Mouse (Mus musculus) kidney, postnatal 14 days (tissue): ENCODE measurements at regions not wholly inside any gene's neighbourhood (a gene's known extent, or its start where the extent isn't known, plus 50 kb on each side); places are given as distances from the start of the nearest gene placed in this dataset.

Experiments used
- DNase-seq: peaks from one replicate; pipeline ENCODE4 v3.0.0; 2022; ENCODE audit warnings: mixed read lengths

DNA sequence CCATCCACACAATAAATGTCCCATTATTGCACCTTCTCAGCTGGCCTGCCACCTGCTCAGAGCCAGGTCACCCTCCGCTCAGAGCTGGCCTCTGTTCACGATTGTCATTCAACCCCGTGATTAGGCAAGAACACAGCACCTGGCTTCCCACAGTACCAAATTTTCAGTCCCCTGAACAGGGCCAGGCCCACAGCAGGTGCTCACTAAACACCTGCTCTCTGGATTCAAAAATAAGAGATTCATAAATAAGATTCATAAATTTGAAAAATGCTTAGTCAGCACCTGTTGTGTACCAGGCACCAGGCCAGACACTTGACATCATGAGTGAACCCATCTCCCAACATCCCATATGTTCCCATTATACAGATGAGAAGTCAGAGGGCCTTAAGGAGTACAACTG is 272.2 kb downstream of the Matn1 start:
- no peak for DNase-seq

DNA sequence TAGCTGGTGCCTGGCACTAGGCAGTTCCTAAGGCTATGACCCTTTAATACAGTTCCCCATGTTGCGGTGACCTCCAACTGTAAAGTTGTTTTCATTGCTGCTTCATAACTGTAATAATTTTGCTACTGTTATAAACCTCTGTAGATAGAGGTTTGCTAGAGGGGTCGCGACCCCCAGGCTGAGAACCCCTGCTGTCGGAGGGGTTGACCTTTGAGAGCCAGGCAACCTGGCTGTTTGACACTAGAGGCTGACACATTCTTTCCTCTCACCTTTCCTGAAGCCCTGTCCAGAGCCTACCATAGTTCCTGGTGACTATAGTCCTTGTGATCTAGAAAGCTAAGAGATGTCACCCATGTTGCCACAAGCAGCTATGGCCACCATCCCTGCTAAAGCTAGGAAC is 272.9 kb downstream of the Matn1 start:
- no peak for DNase-seq

DNA sequence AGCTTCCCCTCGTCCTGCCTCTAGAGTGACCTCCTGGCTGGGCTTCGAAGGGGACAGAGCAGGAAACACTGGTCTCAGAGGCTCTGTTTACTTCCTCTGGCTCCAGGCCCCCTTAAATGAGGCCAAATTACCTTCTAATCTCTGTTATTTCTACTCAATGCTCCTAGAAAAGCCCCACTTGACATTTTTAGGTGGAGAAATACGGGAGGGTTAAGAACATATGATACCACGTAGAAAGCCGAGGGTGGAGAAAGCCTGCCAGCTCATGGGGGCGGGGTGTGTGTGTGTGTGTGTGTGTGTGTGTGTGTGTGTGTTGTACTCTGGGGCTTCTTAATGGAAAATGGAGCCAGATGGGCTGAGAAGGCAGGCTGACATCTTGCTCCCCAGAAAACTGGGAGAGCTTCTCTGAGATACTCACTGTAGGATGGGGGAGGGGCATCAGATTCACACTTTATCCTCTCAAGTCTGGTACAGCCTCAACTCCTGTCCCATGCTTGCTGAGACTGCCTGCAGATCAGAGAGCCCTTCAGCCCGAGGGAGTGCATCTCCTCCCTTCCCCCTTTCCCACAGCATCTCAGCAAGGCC is 273.5 kb downstream of the Matn1 start:
- no peak for DNase-seq

DNA sequence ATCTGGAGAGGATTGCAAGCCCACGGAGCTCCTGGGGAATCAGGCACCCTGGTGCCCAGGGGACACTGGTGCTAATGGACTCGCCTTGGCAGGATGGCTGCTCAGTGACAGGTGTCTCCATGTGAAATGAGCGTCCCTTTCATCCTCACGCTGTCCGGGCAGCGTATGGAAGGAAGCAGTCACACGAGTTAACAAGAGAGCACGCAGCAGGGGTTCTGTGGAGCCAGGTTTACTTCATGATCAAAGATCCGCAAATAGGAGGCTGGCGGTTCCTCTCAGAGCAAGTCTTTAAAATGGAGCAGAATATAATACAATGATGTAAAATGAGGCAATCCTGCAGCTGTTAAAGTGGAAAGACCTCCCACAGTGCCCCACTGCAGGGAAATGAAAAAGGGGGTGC is 276.8 kb downstream of the Matn1 start:
- no peak for DNase-seq

DNA sequence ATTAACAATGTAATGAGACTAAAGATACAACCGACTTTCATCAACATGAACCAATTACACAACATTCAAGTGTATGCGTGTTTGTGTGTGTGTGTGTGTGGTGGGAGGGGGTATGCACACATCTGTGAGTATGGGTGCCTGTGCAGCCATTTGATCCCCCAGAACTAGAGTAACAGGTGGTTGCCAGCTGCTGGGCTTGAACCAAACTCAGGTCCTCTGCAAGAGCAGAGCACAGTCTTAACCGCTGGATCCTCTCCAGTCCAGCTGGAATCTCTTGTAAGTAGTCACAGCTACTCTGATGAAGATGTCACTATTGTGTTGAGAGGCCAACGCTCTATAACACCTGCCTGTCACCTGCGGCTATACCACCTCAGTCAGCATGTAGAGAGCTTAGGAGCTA is 286.2 kb downstream of the Matn1 start:
- DNase-seq, result no peak

DNA sequence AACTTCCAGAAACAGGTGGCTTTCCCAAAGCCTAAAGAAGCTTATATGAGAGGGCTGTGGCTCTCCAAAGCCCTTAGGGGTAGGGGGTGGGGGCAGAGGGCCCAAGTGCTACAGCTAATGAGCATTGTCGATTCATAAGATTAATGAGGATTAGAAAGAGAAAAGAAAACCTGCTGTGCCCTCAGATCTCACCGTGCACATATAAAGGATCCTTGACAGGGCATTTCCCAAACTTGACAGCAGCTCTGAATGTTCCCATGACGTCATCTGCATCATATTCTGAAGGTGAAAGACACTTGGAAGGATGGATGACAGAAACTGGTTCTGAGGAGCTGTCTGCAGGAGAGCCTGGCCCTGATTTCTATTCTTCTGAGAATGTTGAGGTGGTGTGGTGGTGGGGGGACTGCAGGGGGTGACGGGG is 292.4 kb downstream of the Matn1 start:
- DNase-seq, result no peak

DNA sequence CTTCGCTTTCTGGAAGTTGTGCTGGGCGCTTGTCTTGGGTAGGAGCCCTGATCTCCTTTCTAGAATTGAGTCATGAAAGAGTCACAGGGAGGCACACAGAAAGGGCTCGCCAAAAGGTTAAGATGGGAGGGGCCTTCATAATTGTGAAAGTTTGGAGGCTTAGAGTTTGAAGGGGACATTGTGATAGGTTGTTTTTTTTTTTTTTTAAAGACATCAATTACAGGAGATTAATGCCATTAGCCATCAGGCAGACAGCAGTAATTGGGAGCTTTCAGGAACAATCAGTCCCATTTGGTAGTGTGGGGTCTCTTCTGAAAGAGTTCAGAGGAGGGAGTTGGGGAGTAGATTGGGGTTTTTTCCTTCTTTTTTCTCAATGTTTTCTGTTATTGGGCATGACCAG is 294.4 kb downstream of the Matn1 start:
- DNase-seq, result no peak

DNA sequence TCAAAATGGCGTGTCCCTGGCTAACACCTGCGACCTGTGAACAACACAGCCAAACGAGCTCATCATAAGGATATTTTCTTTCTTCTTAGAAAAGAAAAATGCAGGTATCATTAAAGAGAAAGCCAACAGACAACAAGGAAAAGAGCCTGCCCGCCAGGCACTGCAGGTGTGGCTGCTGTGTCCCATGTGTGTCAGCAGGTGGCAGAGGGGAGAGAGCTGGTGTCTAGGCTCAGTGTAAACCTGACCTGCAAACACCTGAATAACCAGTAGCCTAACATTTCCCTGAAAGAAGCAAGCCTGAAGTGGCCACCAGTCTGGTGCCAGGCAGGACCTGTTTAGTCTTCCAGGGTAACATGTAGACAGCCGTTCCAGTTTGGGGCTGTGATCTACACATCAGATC is 294.9 kb downstream of the Matn1 start:
- no peak for DNase-seq

DNA sequence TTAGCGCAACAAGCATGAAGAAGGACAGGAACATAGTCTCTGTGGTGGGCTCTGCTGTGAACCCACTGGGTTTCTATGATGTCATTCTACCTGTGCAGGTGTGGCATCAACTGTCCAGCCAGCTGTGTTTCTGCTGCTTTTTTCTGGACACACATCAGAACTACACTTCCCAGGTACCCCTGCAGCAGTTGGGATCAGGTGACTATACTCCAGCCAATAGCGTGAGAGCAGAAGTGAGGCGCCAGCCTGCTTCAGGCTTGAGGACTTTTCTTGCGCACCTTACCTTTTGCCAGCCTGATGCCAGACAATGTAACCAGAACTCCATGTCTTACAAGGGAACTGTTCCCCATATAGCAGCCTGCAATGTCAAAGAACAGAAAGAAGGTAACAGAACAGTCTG is 296.3 kb downstream of the Matn1 start:
- DNase-seq, result no peak

DNA sequence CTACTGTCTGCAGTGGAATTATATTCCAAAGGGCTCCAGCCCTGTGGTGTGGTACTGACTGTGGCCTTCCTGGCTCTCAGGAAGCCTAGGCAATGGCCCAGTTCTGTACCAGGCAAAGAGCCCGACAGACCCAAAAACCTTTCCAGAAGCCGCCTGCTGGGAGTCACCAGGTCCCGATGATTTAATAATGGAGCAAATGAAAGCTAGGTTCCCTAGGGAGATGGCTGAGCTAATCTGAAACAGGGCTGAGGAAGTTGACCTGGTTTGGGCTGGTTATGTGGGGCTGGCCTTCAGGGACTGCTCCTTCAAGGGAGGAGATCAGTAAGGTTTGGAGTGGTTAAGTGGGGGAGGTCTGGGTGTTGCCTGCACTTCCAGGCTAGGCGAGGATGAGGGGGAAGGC is 298.1 kb downstream of the Matn1 start:
- DNase-seq, result no peak

DNA sequence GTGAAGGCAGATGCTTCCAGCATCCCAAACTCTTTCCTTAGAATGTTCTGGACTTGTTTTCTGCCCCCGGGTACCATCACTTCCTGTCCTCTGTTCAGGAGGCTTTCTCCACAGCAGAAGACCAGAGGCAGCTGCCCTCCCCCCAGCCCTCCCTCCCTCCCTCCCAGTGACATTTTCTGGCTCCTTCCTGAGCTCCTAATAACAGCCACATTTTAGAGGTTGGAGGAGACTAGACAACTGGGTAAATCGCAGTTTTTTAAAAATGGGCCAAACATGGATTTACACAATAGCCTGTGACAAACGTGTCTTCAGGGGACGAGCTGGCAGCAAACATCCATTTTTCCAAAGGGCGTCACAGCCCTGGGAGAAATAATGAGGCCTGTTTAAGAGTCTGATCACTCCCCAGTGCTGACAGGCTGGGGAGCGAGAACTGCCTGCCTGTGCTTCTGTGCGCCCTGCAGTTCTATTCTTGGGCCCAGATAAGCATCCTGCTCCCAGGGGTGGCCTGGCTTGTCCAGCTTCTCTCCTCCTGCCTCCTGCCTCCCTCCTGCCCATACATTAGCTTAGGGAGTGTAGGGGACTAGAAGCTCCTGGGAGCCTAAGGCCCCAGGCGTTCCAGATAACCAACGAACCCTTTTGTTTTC is 299.7 kb downstream of the Matn1 start:
- no peak for DNase-seq

DNA sequence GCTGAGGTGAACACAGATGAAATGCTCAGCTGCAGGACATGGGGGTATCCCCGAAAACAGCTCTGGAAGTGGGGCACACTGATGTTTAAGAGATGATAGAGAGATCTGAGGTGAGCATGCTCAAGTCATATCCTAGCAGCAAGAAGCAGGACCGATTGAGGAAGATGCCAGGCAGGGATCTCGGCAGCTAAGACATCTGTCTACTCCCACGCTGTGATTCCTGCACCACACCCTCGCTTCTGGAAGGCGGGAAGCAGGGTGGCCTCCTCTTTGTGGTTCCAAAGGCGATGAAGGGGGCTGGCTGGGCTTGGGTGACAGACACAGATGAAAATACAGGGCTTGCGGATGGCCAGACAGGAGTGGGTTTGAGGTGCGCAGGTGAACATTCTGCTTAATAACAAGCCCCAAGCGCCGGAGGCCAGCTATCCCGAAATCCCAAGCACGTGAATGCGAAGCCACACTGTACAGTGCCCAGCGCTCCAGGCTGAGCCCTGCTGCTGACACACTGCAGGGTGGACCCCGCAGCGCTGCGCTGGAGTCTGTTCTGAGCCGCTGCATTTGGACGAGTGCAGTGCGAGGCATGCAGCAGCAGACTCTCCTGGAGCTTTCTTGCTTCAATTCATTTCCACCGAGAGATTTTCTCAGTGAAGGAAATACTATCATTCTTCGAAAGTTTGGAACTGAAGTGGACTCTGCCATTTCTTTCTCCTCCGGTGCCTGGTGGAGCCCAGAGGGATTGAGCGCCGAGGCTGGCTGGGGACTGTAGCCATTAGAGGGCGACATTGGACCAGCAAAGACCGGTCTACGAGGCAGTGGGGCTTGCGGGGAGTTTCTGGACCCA is 308.6 kb downstream of the Matn1 start:
- peak; percentile 88 for DNase-seq

DNA sequence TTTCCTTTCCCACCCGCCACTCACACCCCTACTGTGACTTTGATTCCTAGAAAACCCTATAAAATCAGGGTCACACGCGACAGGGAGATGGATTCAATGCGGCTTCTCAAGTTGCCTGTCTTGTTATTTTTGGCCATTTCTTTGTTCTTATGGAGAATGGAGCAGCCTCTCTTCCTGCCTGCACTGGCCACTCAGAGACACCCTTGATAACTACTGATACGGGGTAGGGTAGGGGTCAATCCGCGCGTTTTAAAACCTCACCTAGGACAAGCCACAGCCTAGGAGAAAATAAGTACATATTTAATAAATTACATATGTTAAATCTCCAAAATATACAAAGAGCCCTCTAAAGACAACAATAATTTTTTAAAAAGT is 309.2 kb downstream of the Matn1 start:
- no peak for DNase-seq

DNA sequence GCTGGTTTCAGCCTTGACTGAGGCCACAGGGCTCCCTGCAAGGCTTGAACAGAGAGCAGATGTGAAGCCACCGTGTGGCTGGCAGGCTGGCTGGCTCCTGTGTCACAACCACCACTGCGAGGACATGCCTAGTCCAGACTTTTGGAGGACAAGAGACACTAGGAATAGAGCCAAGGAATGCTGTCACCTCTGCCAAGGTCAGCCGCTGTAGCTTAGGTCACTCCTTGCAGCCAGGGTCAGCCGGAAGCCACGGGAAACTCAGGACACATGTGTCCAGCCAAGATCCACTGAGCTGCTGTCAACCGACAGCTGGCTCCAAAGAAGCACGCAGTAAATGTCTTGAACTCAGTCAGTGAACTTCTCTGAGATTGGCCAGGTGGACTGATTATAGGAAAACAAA is 310.1 kb downstream of the Matn1 start:
- peak; percentile 90 for DNase-seq

DNA sequence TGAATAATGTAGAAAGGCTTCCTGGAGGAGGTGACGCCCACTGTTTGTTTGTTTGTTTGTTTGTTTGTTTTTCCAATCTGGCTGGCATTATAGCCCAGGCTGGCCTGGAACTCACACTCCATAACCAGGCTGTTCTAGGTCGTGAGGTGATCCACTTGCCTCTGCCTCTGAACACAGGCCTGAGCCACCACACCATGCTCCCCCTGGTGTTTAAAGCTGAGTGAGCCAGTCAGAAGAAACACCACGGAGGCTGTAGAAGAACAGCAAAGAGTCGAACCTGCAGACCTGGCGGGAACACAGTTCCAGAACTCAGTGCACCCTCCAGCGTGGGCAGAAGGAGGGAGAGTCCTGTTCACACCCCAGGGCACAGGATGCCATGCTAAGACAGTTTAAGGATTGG is 310.5 kb downstream of the Matn1 start:
- DNase-seq, result no peak

DNA sequence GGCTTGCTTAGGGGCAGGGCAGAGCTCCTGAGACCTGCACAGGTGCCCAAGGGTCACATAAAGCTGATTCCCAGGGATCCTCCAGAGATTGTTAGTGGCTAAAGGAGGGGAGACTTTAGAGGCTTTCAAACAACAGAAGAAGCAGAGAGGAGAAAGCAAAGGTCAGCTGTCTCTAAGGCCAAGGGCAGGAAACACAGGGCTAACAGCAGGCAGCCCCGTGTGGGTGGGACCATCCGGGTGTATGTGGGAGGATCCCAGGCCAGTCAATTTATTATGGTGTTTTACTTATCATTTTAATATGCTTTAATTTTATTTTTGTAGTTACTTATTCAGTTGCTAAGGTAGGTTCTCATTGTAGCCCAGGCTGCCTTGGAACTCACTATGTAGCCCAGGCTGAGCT is 317.1 kb downstream of the Matn1 start:
- DNase-seq, result peak; percentile 37

DNA sequence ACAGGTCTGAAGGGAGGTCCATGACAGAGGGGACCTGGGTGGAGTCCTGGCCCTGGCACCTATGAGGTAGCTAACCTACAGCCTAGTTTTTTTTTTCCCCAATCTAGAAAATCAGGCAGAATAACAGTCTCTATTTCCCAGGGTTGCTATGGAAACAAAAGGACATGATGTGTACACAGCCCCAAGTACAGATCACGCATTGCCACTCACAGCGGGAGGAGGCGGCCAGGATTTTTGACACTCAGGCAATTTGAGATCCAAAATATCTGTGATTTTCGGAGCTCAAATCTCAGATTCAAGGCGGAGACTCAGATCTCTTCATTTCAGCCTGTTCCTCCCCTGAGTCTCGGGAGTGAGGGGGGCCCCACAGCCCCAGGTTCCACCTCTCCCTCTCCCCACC is 318.7 kb downstream of the Matn1 start:
- DNase-seq, result no peak

DNA sequence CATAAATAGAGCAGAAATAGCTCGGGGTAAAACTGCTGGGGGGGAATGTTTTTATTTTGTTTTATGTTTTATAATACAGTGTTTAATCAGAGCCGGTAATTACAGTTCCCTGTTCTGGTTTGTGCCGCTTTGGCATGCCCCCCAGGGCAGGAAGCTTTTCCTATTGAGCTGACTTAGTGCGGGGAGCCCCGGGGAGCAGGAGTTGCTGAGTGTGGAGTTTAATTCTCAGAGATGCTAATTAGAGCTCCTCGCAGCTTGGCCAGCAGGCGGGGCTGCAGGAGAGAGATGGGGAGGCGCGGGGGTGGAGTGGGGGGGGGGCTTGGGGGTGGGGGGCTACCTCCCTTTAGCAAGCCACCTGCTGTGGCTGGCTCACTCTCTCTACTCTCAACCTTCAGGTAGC is 322.6 kb downstream of the Matn1 start:
- DNase-seq, result no peak

DNA sequence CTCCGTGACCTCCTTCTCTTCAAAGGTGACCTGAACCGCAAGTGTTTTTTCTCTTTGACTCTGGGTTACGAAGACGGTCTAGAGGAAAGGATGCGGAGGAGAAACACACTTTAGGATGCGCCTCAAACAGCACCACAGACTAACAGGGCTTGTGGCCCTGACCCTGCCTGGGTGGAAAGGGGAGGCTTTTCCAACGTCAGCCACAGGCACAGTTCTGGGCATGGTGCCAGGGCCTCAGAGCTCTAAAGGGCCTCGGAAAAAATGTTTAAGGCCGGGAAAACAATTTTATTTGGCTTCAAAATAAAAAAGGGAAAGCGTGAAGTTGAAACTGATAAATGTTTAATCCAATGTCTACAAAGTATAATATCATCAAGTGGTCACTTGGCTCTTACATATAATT is 323.6 kb downstream of the Matn1 start:
- peak; percentile 83 for DNase-seq

DNA sequence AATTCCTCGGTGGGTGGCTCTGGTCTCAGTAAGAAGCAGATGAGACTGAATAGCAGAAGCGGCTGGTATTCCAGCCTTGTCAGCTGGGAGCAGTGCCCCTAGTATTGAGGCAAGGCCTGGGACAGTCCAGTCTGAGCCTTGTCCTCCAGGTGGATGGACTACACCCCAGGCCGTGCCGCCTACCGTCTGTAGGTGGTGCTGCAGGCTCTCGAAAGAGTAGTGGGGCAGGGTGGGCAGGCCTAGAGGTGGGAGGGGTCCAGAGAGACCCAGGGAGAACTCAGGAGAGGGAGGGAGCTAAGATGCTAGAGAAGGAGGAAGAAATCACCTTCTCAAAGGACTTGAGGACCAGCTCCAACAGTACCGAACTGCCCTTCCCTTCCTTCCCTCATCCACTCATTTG is 326.0 kb downstream of the Matn1 start:
- peak; percentile 34 for DNase-seq

DNA sequence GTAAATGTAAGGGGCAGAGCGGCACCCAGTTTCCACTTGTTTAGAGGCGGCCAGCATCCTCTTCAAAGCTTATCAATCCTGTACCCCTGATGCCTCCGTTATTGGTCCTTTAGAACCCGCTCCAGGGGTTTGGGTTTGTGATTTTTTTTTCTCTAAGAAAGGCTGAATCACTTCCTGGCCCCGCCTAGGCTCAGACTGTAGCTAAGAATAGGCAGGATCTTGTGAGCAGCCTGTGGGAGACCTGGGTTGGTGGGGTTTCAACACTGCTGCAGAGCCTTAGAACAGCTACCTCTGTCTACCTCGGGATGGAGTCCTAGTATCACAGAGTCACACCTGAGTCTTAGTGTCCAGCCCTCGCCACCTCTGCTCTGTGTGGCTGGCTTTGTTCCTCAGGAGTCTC is 327.9 kb downstream of the Matn1 start:
- DNase-seq, result no peak

DNA sequence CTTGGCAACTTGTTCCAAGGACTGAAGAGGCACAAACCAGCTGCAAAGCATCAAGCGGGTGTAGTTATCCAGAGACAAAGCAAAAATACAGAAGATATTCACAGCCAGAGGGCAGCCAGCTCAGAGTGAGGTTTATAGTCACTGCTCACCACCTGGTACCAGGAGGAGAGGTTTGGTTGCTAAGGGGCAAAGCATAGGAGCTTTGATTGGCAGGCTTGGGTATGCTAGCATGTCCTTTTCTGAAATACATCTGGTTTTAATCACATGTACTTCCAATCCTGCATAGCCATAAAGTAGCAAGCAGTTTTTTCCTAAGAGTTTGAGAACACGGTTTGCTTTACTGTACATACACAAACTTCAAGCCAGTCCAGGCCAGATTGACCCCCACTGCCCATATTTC is 349.4 kb downstream of the Matn1 start:
- DNase-seq, result no peak

DNA sequence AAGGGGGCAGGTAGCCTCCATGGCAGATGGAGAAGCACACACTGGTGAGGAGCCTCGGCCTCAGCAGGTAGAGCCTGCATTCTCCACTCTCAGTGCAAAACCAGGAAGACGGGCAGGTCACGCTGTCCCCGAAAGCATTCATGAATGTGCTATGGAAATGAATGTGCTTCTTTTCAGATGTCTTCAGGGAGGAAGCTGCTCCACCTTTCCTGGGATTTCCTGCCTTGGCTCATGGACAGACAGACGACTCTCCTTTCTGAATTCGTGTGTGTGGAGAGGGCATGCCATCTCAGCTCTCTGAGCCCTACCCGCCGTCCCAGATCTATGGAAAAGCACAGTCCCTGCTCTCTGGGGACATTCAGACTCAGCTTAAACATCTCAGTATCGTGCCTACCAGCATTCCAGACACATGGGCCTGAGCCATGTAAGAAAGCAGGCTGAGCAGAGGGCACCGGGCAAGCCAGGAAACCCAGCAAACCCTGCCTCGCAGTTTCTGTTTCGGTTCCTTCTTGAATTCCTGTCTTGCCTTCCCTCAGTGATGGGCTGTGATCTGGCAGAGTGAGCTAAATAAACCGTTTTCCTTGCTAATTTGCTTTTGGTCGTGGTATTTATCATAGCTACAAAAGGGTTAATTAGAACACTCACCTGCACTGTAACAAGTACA is 354.0 kb downstream of the Matn1 start:
- peak; percentile 41 for DNase-seq

DNA sequence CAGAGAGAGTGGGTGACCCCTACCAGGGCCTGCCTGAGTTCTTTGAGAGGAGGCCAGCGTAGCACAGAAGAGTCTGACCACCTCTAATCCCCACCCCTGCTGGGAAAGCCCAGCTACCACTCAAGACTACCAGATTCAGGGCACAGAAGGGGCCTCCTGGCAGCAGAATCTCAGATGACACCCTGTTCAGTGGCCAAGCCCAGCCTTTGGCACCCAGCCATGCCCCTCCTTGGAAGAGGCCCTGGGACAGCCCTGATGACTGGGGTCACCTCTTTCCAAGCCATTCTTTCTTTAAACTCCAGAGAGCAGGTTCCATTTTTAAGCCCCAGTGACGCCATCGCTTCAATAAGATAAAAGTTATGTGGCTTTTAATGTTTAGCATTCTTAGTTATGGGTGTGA is 359.8 kb downstream of the Matn1 start:
- DNase-seq, result peak; percentile 13
